Mouse (Mus musculus) neural tube, embryonic 15.5 days (tissue): ENCODE data around the gene Pacs2. TPM values are rescaled to one million over a fixed set of nuclear protein-coding genes. Genes with fewer than 3 reads are reported as not detected.
A peak's percentile ranks its signal among the peaks of the same experiment; 100 is the strongest.

Experiments
- ATAC-seq: fragments of 200-750 bp; cut with Nextera tagmentation; 2 replicates; pipeline ENCODE4 v1.8.0; 2017; ENCODE audit warnings: mild to moderate bottlenecking, moderate TSS enrichment, moderate library complexity; ENCODE audit not compliant: low FRiP score
- H3K27ac ChIP-seq: fragments of 300-500 bp; sonication (generic); replicated peaks from 2 replicates; pipeline ENCODE4 v1.5.1; 2015; ENCODE audit warnings: mild to moderate bottlenecking, inconsistent platforms
- H3K27me3 ChIP-seq: fragments of 300-500 bp; sonication (generic); replicated peaks from 2 replicates; pipeline ENCODE4 v1.6.1; 2015; ENCODE audit warnings: inconsistent platforms
- H3K36me3 ChIP-seq: fragments of 300-500 bp; sonication (generic); 2 replicates; pipeline ENCODE4 v1.6.1; 2015; ENCODE audit warnings: inconsistent platforms
- H3K4me1 ChIP-seq: fragments of 300-500 bp; sonication (generic); 2 replicates; pipeline ENCODE4 v1.6.1; 2015; ENCODE audit warnings: inconsistent platforms
- H3K4me2 ChIP-seq: fragments of 300-500 bp; sonication (generic); 2 replicates; pipeline ENCODE4 v1.6.1; 2015; ENCODE audit warnings: inconsistent platforms, mild to moderate bottlenecking, moderate library complexity
- H3K4me3 ChIP-seq: fragments of 300-500 bp; sonication (generic); replicated peaks from 2 replicates; pipeline ENCODE4 v1.5.1; 2015; ENCODE audit warnings: mild to moderate bottlenecking, inconsistent platforms
- H3K9ac ChIP-seq: fragments of 300-500 bp; sonication (generic); replicated peaks from 2 replicates; pipeline ENCODE4 v1.6.1; 2015; ENCODE audit warnings: mild to moderate bottlenecking, inconsistent platforms
- H3K9me3 ChIP-seq: fragments of 300-500 bp; sonication (generic); replicated peaks from 2 replicates; pipeline ENCODE4 v1.6.1; 2016; ENCODE audit warnings: inconsistent platforms
- WGBS: fragments of 180-500 bp; shearing (Covaris S2); methylation state at CpG from one replicate; pipeline ENCODE4 v1.1.7; 2015; ENCODE audit warnings: mixed read lengths; 5-methylcytosine and 5-hydroxymethylcytosine counted together
- polyA plus RNA-seq: library from polyadenylated mRNA; unstranded; fragments of >200 nt; fragmentation: Nextera tagmentation; extraction: Ambion mirVana; gene quantifications from 2 replicates; pipeline ENCODE4 v1.2.1, GENCODE M21; 2015

The Pacs2 gene
- polyA plus RNA-seq, 1 experiment from 2014 or later, result 27.6 TPM

DNA sequence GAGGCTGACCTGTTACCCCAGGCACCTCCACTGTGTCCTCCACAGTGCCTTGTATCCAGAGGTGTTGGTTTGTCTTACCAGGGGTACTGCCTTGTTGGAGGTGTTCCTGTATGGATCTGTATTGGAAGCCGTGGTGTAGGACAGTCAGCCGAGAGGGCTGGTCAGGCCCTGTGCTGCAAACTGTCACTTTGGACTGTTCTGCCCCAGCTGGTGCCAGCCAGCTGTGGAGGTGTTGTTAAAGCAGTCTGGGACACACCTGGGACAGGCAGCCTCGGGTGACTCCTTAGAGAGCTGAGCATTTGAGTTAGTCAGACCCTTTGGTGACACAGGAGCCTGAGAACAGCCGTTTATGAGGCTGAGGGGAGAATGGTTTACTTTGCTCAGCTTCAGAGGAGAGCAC lies 15.7 kb downstream of the Pacs2 start:
- WGBS, result 66% methylated on average over 4 of the region's 4 CpGs
- H3K36me3 ChIP-seq, result peaks cover 5% of the 10 kb centered on the region; the same call in 1 of the 2 replicates
- no peak for ATAC-seq
- no peaks in the 10 kb centered on the region for H3K27me3 ChIP-seq
- H3K9ac ChIP-seq, result no peak overlapping the region
- no peak overlapping the region for H3K4me3 ChIP-seq
- no peaks in the 10 kb centered on the region for H3K9me3 ChIP-seq
- no peak overlapping the region for H3K27ac ChIP-seq
- peaks cover 45% of the 10 kb centered on the region for H3K4me1 ChIP-seq
- H3K4me2 ChIP-seq, result no peak overlapping the region

DNA sequence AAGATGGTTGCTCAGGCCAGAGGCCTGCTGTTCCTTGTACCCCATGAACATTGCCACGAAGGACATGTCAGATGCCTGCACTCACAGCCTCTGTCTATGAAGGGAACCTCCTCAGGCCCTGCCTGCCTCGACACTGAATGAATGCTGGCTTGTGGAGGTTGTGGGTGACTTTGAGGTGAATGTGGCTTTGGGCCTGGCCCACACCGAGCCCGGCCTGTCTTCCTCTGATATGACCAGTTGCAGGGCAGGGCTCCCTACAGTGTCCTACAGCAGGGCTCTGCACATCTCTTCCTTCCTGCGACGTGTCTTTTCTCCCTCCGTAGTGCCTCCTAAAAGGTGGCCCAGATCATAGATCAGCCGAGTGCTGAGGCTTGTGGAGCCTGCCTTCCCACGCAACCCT lies 16.7 kb downstream of the Pacs2 start:
- no peak overlapping the region for H3K4me3 ChIP-seq
- no peaks in the 10 kb centered on the region for H3K27me3 ChIP-seq
- no peaks in the 10 kb centered on the region for H3K9me3 ChIP-seq
- no peak overlapping the region for H3K27ac ChIP-seq
- H3K36me3 ChIP-seq, result no peaks in the 10 kb centered on the region
- peaks cover 45% of the 10 kb centered on the region for H3K4me1 ChIP-seq
- 86% methylated on average over 9 of the region's 9 CpGs for WGBS
- H3K4me2 ChIP-seq, result no peak overlapping the region
- no peak overlapping the region for H3K9ac ChIP-seq
- ATAC-seq, result no peak

GRCm38 (mm10) chr12:113031441-113031840 lies 17.1 kb downstream of the Pacs2 start:
- no peak overlapping the region for H3K4me3 ChIP-seq
- 92% methylated on average over 6 of the region's 6 CpGs for WGBS
- H3K4me1 ChIP-seq, result peaks cover 45% of the 10 kb centered on the region
- H3K4me2 ChIP-seq, result no peak overlapping the region
- H3K9ac ChIP-seq, result no peak overlapping the region
- no peaks in the 10 kb centered on the region for H3K36me3 ChIP-seq
- ATAC-seq, result no peak
- no peak overlapping the region for H3K27ac ChIP-seq
- H3K27me3 ChIP-seq, result no peaks in the 10 kb centered on the region
- H3K9me3 ChIP-seq, result no peaks in the 10 kb centered on the region

GRCm38 (mm10) chr12:113032296-113033250 lies 18.3 kb downstream of the Pacs2 start:
- no peaks in the 10 kb centered on the region for H3K27me3 ChIP-seq
- no peak overlapping the region for H3K9ac ChIP-seq
- no peaks in the 10 kb centered on the region for H3K9me3 ChIP-seq
- no peak overlapping the region for H3K4me3 ChIP-seq
- WGBS, result 49% methylated on average over 11 of the region's 11 CpGs
- no peak overlapping the region for H3K4me2 ChIP-seq
- H3K4me1 ChIP-seq, result peaks cover 43% of the 10 kb centered on the region
- no peaks in the 10 kb centered on the region for H3K36me3 ChIP-seq
- peak; percentile 42; the same call in 1 of the 2 replicates for ATAC-seq
- H3K27ac ChIP-seq, result peak overlapping the region; percentile 65

GRCm38 (mm10) chr12:113035093-113035492 lies 20.8 kb downstream of the Pacs2 start:
- H3K4me3 ChIP-seq, result no peak overlapping the region
- no peak overlapping the region for H3K9ac ChIP-seq
- H3K27ac ChIP-seq, result no peak overlapping the region
- no peaks in the 10 kb centered on the region for H3K9me3 ChIP-seq
- no peaks in the 10 kb centered on the region for H3K36me3 ChIP-seq
- no peak overlapping the region for H3K4me2 ChIP-seq
- H3K27me3 ChIP-seq, result no peaks in the 10 kb centered on the region
- H3K4me1 ChIP-seq, result peaks cover 25% of the 10 kb centered on the region
- no peak for ATAC-seq
- 94% methylated on average over 2 of the region's 2 CpGs for WGBS

DNA sequence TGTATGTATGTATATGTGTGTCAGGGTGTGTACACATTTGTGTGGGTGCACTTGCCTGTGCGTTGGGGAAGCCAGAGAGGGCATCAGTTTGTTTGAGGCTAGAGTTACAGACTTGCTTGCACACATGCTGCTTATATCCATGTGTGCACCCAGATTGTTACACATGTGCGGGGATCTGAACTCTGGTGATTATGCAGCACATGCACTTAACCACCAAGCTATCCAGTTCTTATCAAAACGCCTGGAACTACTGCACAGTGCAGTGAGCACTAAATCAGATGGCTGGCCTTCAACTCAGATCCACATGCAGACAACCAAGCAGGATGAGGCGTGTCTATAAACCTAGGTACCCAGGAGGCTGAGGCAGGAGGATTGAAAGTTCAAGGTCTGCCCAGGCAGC lies 22.7 kb downstream of the Pacs2 start:
- WGBS, result 93% methylated on average over 4 of the region's 4 CpGs
- Histone ChIP-seq H3K27ac (no peak overlapping the region), H3K27me3 (no peaks in the 10 kb centered on the region), H3K9me3 (no peaks in the 10 kb centered on the region), H3K36me3 (no peaks in the 10 kb centered on the region), H3K4me2 (no peak overlapping the region), H3K9ac (no peak overlapping the region), H3K4me1 (peaks cover 37% of the 10 kb centered on the region), H3K4me3 (no peak overlapping the region)
- ATAC-seq, result no peak

GRCm38 (mm10) chr12:113038414-113038813 lies 24.1 kb downstream of the Pacs2 start:
- H3K9ac ChIP-seq, result no peak overlapping the region
- H3K27me3 ChIP-seq, result no peaks in the 10 kb centered on the region
- H3K4me3 ChIP-seq, result no peak overlapping the region
- H3K4me1 ChIP-seq, result peaks cover 23% of the 10 kb centered on the region
- no peaks in the 10 kb centered on the region for H3K36me3 ChIP-seq
- ATAC-seq, result no peak
- no peak overlapping the region for H3K4me2 ChIP-seq
- WGBS, result 88% methylated on average over 4 of the region's 4 CpGs
- H3K9me3 ChIP-seq, result no peaks in the 10 kb centered on the region
- H3K27ac ChIP-seq, result no peak overlapping the region

GRCm38 (mm10) chr12:113041481-113042439 lies 27.5 kb downstream of the Pacs2 start:
- Histone ChIP-seq H3K9ac (no peak overlapping the region), H3K36me3 (peaks cover 16% of the 10 kb centered on the region), H3K27ac (peak overlapping the region; percentile 42), H3K4me2 (peak overlapping the region; percentile 0; the same call in 1 of the 2 replicates), H3K9me3 (no peaks in the 10 kb centered on the region), H3K27me3 (no peaks in the 10 kb centered on the region), H3K4me3 (no peak overlapping the region), H3K4me1 (peaks cover 20% of the 10 kb centered on the region)
- 51% methylated on average over 15 of the region's 15 CpGs for WGBS
- ATAC-seq, result peak; percentile 83

DNA sequence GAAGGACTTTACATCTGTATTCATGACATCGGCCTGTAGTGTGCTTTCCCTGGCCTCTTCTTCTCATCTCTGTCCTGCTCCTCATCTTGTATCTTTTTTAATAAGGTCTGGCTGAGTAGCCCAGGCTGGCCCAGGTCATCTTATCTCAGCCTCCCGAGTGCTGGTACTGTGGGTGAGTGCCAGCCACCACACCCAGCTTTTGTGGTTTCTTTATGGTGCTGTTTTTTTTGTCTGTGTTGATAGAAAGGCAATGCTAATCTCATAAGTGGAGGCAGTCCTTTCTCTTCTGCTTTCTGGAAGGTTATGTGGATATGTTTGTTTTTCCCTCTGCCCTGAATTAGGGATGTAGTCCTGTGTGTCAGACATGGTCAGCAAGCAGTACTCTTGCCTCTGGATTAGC lies 28.2 kb downstream of the Pacs2 start:
- Histone ChIP-seq H3K27ac (no peak overlapping the region), H3K36me3 (peaks cover 24% of the 10 kb centered on the region), H3K4me1 (peaks cover 20% of the 10 kb centered on the region), H3K4me2 (no peak overlapping the region), H3K27me3 (no peaks in the 10 kb centered on the region), H3K9me3 (no peaks in the 10 kb centered on the region), H3K9ac (no peak overlapping the region), H3K4me3 (no peak overlapping the region)
- no peak for ATAC-seq
- 86% methylated on average over 2 of the region's 2 CpGs for WGBS

- Histone ChIP-seq H3K4me3 (no peak overlapping the region), H3K9ac (no peak overlapping the region), H3K9me3 (no peaks in the 10 kb centered on the region), H3K27ac (no peak overlapping the region), H3K4me2 (no peak overlapping the region), H3K27me3 (no peaks in the 10 kb centered on the region), H3K36me3 (peaks cover 41% of the 10 kb centered on the region), H3K4me1 (peaks cover 20% of the 10 kb centered on the region)
- no peak for ATAC-seq
- 84% methylated on average over 3 of the region's 3 CpGs for WGBS
Observed at GRCm38 (mm10) chr12:113044916-113045677, 30.8 kb downstream of the Pacs2 start.

GRCm38 (mm10) chr12:113046861-113047260 lies 32.6 kb downstream of the Pacs2 start:
- 96% methylated on average over 15 of the region's 15 CpGs for WGBS
- H3K4me3 ChIP-seq, result no peak overlapping the region
- peaks cover 53% of the 10 kb centered on the region for H3K36me3 ChIP-seq

More at GRCm38 (mm10) chr12:113046861-113047260, 32.6 kb downstream of the Pacs2 start:
- no peak overlapping the region for H3K4me2 ChIP-seq
- H3K27me3 ChIP-seq, result no peaks in the 10 kb centered on the region
- no peak overlapping the region for H3K27ac ChIP-seq
- no peaks in the 10 kb centered on the region for H3K9me3 ChIP-seq
- peaks cover 5% of the 10 kb centered on the region for H3K4me1 ChIP-seq
- no peak for ATAC-seq
- no peak overlapping the region for H3K9ac ChIP-seq
